Mouse (Mus musculus) testis, adult 2 months (tissue): ENCODE results near the gene Ino80. TPM values are rescaled to one million over a fixed set of nuclear protein-coding genes. Genes with fewer than 3 reads are reported as not detected.

Experiments used
- H3K27ac ChIP-seq: fragments of 200-500 bp; 2 replicates; pipeline ENCODE4 v1.5.1; 2012; ENCODE audit warnings: low read depth, low read length; ENCODE audit not compliant: control insufficient read depth, insufficient read depth
- H3K27me3 ChIP-seq: fragments of 200-500 bp; 2 replicates; pipeline ENCODE4 v1.6.1; 2012; ENCODE audit warnings: mild to moderate bottlenecking, low read length, moderate library complexity; ENCODE audit not compliant: control insufficient read depth, insufficient read depth
- H3K36me3 ChIP-seq: fragments of 200-500 bp; 2 replicates; pipeline ENCODE4 v1.6.1; 2012; ENCODE audit warnings: mild to moderate bottlenecking, low read length; ENCODE audit not compliant: control insufficient read depth, insufficient read depth
- H3K4me1 ChIP-seq: fragments of 200-500 bp; 2 replicates; pipeline ENCODE4 v1.6.1; 2012; ENCODE audit warnings: low read length; ENCODE audit not compliant: control insufficient read depth, insufficient read depth
- H3K4me3 ChIP-seq: fragments of 200-500 bp; 2 replicates; pipeline ENCODE4 v1.5.1; 2012; ENCODE audit warnings: low read depth, mild to moderate bottlenecking, low read length, moderate library complexity, mixed read lengths; ENCODE audit not compliant: control insufficient read depth
- CTCF ChIP-seq: fragments of 200-500 bp; IDR thresholded peaks from 2 replicates; pipeline ENCODE4 v1.5.1; 2012; ENCODE audit warnings: low read depth, mild to moderate bottlenecking, inconsistent platforms, low read length, moderate library complexity; ENCODE audit not compliant: control insufficient read depth, insufficient read depth, insufficient replicate concordance
- POLR2A ChIP-seq: fragments of 200-500 bp; IDR thresholded peaks from 2 replicates; pipeline ENCODE4 v1.6.1; 2012; ENCODE audit warnings: low read depth, mild to moderate bottlenecking, inconsistent platforms, low read length, moderate library complexity; ENCODE audit not compliant: control insufficient read depth
- polyA plus RNA-seq: library from polyadenylated mRNA; depleted of rRNA; stranded (reverse); fragments of >200 nt; gene quantifications from 2 replicates; pipeline ENCODE4 v1.2.3, GENCODE M21; 2012

Gene Ino80
- polyA plus RNA-seq, 1 experiment, result 6.7 TPM

DNA sequence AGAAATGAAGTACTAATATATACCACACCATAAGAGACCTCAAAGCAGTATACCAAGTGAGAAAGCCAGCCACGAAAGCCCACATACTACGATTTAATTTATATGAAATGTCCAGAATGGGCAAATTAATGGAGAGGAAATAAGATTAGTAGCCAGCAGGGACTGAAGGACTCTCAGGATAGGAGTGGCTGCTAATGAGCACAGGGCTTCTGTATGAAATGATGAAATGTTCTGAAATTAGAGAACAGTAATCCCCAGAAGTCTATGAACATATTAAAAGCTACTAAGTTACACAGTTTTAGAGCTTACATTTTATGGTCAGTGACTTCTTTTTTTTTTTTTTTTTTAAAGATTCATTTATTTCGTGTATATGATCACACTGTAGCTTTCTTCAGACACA lies 22.9 kb downstream of the Ino80 start:
- Histone ChIP-seq H3K4me1 (no peaks in the 10 kb centered on the region), H3K4me3 (no peak overlapping the region), H3K27ac (no peak overlapping the region), H3K36me3 (no peaks in the 10 kb centered on the region), H3K27me3 (no peaks in the 10 kb centered on the region)
- TF ChIP-seq CTCF (no peak), POLR2A (no peak)

DNA sequence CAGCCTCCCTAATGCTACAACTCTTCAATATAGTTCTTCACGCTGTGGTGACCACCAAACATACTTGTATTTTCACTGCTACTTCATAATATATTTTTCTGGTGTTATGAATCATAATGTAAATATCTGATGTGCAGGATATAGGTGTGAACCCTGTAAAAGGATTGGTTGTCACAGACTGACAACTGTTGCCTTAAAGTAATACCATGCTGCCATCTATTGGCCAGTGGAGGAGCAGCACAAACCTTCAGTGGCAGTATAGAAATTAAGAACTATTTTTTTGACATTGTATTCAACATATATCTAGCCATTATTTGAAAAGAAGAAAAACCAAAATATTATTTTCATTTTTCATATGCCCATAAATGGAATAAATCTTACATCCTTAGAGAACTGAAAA lies 40.5 kb downstream of the Ino80 start:
- no peak for TF ChIP-seq POLR2A
- no peak for TF ChIP-seq CTCF
- H3K4me1 ChIP-seq, result no peaks in the 10 kb centered on the region
- H3K36me3 ChIP-seq, result peaks cover 3% of the 10 kb centered on the region
- no peak overlapping the region for H3K4me3 ChIP-seq
- no peaks in the 10 kb centered on the region for H3K27me3 ChIP-seq
- no peak overlapping the region for H3K27ac ChIP-seq

DNA sequence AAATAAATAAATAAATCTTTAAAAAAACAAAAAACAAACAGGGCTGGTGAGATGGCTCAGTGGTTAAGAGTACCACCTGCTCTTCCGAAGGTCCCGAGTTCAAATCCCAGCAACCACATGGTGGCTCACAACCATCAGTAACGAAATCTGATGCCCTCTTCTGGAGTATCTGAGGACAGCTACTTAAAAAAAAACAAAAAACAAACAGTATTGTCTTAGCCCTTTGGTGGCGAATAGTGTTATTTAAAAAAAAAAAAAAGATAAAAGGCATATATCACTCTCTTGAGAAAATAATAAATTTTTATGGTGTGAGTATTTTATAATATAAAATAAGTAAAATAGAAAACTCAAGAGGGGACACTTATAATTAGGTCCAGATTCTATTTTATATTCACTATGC lies 41.0 kb downstream of the Ino80 start:
- Histone ChIP-seq H3K36me3 (peaks cover 3% of the 10 kb centered on the region), H3K4me3 (no peak overlapping the region), H3K27ac (no peak overlapping the region), H3K4me1 (no peaks in the 10 kb centered on the region), H3K27me3 (no peaks in the 10 kb centered on the region)
- TF ChIP-seq CTCF (no peak), POLR2A (no peak)

DNA sequence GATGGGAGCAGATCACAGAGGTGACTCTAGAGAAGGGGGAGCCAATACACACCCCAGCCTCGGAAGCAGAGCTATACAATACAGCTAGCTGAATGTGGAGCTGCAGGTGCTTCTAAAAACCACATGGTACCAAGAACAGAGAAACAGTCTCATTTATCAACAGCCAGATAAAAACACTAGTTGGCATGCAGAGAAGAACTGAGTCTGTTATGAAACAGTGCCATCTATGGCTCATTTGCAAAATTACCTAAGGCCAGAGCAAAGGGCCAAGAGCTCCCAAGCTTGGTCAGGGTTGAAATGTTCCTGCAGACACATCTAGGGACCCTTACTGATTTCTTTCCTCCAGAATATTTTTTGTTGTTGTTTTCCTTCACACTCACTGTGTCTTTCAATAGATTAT lies 63.7 kb downstream of the Ino80 start:
- Histone ChIP-seq H3K27ac (no peak overlapping the region), H3K27me3 (no peaks in the 10 kb centered on the region), H3K4me1 (no peaks in the 10 kb centered on the region), H3K4me3 (no peak overlapping the region), H3K36me3 (no peaks in the 10 kb centered on the region; the same call in 1 of the 2 replicates)
- TF ChIP-seq CTCF (no peak), POLR2A (no peak)

DNA sequence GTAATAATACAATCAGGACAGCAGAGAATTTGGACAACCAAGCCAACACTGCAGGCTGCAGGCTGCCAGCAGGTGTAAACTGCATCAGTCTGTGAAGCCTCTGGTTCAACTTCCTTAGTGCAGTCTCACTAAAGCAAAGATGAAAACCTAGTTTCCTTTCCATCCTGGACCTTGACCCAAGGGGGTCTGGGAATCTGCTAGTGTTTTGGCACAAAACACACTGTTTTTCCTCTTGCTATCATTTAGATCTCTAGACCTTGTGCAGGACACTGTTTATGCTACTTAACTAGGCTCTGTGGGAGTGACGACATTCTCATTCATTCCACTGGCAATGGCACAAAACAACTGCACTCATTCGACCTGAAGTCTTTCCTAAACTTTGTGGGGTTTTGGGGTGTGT lies 65.8 kb downstream of the Ino80 start:
- TF ChIP-seq CTCF (no peak), POLR2A (no peak)
- no peaks in the 10 kb centered on the region for H3K4me1 ChIP-seq
- H3K36me3 ChIP-seq, result no peaks in the 10 kb centered on the region; the same call in 1 of the 2 replicates
- no peak overlapping the region for H3K27ac ChIP-seq
- H3K27me3 ChIP-seq, result no peaks in the 10 kb centered on the region
- H3K4me3 ChIP-seq, result no peak overlapping the region

DNA sequence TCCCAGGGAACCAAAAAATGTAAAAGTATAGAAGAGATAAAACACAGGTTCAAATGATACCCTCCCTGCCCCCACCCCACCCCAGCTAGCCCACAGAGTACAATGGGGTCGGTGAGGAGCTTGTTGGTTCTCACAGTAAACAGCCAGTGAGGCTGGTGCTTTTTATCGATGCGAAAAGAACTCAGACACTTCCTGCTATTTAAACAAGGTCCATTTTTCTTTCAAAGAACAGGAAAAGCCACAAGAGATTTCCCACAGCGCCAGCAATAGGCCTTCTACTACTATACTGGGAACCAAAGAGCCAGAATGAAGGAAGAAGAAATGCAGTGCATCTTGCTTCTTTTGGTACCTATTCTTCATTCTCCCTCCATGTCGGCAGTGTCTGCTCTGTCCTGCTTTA lies 66.5 kb downstream of the Ino80 start:
- Histone ChIP-seq H3K4me3 (no peak overlapping the region), H3K27me3 (no peaks in the 10 kb centered on the region), H3K27ac (no peak overlapping the region), H3K4me1 (no peaks in the 10 kb centered on the region), H3K36me3 (no peaks in the 10 kb centered on the region; the same call in 1 of the 2 replicates)
- TF ChIP-seq POLR2A (no peak), CTCF (no peak)

DNA sequence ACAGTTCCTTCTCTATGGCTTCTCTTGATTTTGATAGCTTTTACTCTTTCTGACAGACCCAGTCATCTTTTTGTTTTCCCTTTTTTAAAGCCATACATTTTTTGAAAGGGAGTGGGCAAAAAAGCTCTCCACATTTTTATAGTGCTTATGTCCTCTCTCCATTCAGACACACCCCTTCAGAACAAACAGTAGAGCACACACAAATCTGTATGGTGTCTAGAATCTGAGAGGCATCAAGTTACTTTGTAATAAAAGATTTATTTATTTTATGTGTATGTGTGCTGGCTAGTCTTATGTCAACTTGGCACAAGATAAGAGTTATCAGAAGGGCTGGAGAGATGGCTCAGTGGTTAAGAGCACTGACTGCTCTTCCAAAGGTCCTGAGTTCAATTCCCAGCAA lies 68.8 kb downstream of the Ino80 start:
- TF ChIP-seq POLR2A, result no peak
- no peak for TF ChIP-seq CTCF
- no peak overlapping the region for H3K4me3 ChIP-seq
- no peaks in the 10 kb centered on the region; the same call in 1 of the 2 replicates for H3K36me3 ChIP-seq
- H3K4me1 ChIP-seq, result no peaks in the 10 kb centered on the region
- H3K27me3 ChIP-seq, result no peaks in the 10 kb centered on the region
- no peak overlapping the region for H3K27ac ChIP-seq

DNA sequence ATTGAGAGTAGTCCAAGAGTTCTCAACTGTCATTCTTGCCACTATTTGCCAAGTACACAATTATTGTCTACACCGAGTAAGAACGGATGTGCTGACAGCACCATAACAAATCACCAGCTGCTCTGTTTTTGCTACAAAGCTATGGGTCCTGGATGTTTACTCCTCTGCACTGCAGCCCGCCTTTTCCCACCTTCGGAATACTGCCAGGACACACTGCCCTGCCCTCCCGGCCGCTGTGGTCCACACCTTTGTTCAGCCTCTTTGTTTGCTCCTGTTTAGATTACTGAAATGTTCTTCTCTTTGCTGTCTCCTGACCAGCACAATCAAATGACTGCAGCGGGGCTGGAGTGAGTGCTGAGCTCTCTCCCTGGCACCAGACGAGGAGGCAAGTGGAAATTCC lies 69.2 kb downstream of the Ino80 start:
- Histone ChIP-seq H3K27me3 (no peaks in the 10 kb centered on the region), H3K27ac (no peak overlapping the region), H3K36me3 (no peaks in the 10 kb centered on the region; the same call in 1 of the 2 replicates), H3K4me1 (no peaks in the 10 kb centered on the region), H3K4me3 (no peak overlapping the region)
- TF ChIP-seq CTCF, result no peak
- no peak for TF ChIP-seq POLR2A
